Mouse (Mus musculus) CD4-positive, CD25-positive, alpha-beta regulatory T cell, adult 4 months (primary cell): ENCODE measurements around the gene Nfam1. TPM values are rescaled to one million over a fixed set of nuclear protein-coding genes. Genes with fewer than 3 reads are reported as not detected.

Source experiments
- ATAC-seq: one replicate; pipeline ENCODE4 v1.8.0; 2017
- polyA plus RNA-seq, 2 experiments: library from polyadenylated mRNA; unstranded; fragments of 100-300 nt; shearing (Covaris generic); gene quantifications; one replicate each; pipeline ENCODE4 v1.2.1; 2017

The Nfam1 gene
- polyA plus RNA-seq, 2 experiments from 2014 or later: 0.22 to 1.1 TPM

- no peak for ATAC-seq
Measured at GRCm38 (mm10) chr15:82958253-82958701, 74.8 kb downstream of the Nfam1 start.

GRCm38 (mm10) chr15:82956721-82957120, 76.4 kb downstream of the Nfam1 start:
- ATAC-seq: no peak

- ATAC-seq: no peak
Measured at GRCm38 (mm10) chr15:82956310-82956709, 76.8 kb downstream of the Nfam1 start.

- ATAC-seq: no peak
Measured at GRCm38 (mm10) chr15:82955286-82955685, 77.8 kb downstream of the Nfam1 start.

GRCm38 (mm10) chr15:82954034-82954433, 79.1 kb downstream of the Nfam1 start:
- ATAC-seq: no peak

GRCm38 (mm10) chr15:82953096-82953495, 80.0 kb downstream of the Nfam1 start:
- no peak for ATAC-seq

- no peak for ATAC-seq
Measured at GRCm38 (mm10) chr15:82952292-82952705, 80.8 kb downstream of the Nfam1 start.

GRCm38 (mm10) chr15:82950246-82950645, 82.9 kb downstream of the Nfam1 start:
- no peak for ATAC-seq

- no peak for ATAC-seq
Measured at GRCm38 (mm10) chr15:82947431-82947830, 85.7 kb downstream of the Nfam1 start.

- no peak for ATAC-seq
Measured at GRCm38 (mm10) chr15:82944479-82945195, 88.5 kb downstream of the Nfam1 start.

Other genes starting within 250 kb of the Nfam1 start
- gene Cyp2d26, start 239.0 kb downstream of the Nfam1 start, polyA plus RNA-seq: under 1 TPM in 1 of 2 experiments, not detected in 1; 0.34 TPM
- 10 to 100 TPM; 15.9 to 19.7 TPM for gene Tcf20, start 45.4 kb downstream of the Nfam1 start, polyA plus RNA-seq
- gene Serhl, start 56.2 kb upstream of the Nfam1 start, polyA plus RNA-seq: 10 to 100 TPM; 81.9 to 88.8 TPM
- 10 to 100 TPM; 75.7 to 97.2 TPM for gene Rrp7a, start 89.5 kb upstream of the Nfam1 start, polyA plus RNA-seq
- 100 to 1,000 TPM; 168 to 222 TPM for gene Poldip3, start 116.1 kb upstream of the Nfam1 start, polyA plus RNA-seq
- gene Cyb5r3, start 139.3 kb upstream of the Nfam1 start, polyA plus RNA-seq: 100 to 1,000 TPM in 1 of 2 experiments, 10 to 100 TPM in 1; 62.0 to 116 TPM
- gene A4galt, start 218.5 kb upstream of the Nfam1 start, polyA plus RNA-seq: not detected